Mouse (Mus musculus): ENCODE results near the gene Pakap.
A peak's percentile ranks its signal among the peaks of the same experiment; 100 is the strongest.

Gene Pakap

DNA sequence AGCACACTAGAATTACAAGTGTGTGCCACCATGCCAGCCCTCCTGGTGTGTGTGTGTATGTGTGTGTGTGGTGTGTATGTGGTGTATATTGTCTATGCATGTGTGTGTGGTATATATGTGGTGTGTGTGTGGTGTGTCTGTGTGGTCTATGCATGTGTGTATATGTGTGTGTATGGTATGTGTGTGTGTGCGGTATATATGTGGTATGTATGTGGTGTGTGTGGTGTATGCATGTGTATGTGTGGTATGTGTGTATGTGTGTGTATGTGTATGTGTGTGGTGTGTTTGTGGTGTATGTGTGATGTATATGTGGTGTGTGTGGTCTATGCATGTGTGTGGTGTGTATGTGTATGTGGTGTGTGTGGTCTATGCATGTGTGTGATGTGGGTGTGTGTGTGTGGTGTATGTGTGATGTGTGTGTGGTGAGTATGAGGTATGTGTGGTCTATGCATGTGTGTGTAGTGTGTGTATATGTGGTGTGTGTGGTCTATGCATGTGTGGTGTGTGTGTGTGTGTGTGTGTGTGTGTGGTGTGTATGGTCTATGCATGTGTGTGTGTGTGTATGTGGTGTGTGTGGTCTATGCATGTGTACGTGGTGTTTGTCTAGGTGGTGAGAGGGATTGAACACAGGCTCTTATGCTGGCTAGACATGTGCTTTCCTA, 203.7 kb downstream of the Pakap start:
- DNase-seq: no peak

DNA sequence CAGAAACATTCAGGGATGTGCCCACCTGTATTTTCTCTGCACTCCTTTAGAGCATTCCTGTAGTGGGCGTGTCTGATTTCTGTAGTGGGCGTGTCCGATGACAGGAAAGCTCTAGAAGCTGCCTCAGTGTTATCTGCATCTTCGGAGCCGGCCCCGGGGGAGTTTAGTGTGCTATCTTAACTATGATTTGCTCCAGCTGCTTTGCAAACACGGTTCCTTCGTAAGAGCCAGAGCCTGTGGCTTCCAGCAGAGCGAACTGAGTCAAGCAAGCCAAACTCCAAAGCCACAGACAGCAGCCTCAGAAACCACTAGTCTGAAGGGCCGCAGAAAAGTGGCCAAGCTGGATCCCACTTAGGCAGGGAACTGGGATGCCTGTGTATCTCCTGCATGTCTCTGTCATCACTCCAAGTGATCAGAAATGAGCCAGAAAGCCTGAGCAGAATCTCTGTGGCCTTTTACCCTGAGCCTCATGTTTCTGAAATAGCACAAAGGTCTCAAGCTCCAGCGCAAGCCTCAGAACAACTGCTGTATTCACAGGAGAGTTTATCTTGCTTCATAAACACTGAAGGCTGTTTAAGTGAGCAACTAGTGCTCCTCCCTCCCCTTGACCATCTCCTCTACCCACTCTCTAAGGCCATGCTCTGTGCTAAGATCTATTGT, 205.0 kb downstream of the Pakap start:
- DNase-seq: no peak

DNA sequence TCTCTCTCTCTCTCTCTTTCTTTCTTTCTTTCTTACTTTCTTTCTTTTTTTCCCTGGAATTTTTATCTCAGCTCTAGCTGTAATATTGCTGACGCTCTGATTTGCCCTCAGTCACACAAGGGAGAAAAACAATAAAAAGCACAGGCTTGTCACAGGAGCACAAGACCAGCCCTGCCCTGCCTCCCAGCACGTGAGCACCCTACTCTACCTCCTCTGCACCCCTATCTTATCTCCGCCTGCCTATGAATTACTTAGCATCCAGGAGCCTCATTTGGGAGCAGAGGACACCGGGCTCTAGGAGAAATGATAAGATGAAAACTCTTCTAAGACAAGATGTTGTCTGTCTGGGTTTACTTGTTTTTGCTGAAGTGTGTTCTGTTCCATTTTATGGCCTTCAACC, 206.5 kb downstream of the Pakap start:
- no peak for DNase-seq

DNA sequence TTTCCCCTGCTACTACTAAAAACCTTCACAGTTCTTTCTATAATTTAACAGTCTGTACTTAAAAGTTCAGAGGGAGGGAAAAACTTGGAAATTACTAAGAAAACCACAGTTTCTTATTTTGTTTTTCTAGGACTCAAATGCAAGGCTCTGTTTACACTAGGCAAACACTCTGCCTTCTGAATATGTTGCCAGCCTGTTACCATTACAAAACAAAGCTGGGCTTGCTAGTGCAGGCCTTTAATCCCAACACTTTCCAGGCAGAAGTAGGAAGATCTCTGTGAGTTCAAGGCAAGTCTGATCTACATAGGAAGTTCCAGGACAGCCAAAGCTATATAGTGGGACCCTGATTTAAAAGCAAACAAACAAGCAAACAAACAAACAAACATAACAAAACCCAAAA, 207.6 kb downstream of the Pakap start:
- DNase-seq: no peak

DNA sequence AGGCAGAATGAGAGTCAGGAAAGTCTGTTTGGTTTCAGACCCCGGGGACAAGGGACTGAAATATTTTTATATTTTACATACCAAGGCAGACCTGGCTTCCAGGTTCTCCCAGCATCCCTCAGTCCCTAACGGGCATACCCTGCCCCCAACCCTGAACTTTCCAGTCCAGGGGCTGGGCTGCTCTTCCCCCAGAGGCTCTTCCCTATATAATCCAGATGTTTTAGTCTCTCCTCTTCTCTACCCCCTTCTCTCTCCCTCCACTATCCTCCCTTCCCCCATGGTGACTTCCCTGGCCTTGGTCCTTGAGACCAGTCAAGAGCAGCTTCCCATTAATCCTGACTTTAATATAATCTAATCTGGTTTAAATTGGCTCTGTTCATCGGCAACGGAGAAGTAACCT, 212.4 kb downstream of the Pakap start:
- no peak for DNase-seq

DNA sequence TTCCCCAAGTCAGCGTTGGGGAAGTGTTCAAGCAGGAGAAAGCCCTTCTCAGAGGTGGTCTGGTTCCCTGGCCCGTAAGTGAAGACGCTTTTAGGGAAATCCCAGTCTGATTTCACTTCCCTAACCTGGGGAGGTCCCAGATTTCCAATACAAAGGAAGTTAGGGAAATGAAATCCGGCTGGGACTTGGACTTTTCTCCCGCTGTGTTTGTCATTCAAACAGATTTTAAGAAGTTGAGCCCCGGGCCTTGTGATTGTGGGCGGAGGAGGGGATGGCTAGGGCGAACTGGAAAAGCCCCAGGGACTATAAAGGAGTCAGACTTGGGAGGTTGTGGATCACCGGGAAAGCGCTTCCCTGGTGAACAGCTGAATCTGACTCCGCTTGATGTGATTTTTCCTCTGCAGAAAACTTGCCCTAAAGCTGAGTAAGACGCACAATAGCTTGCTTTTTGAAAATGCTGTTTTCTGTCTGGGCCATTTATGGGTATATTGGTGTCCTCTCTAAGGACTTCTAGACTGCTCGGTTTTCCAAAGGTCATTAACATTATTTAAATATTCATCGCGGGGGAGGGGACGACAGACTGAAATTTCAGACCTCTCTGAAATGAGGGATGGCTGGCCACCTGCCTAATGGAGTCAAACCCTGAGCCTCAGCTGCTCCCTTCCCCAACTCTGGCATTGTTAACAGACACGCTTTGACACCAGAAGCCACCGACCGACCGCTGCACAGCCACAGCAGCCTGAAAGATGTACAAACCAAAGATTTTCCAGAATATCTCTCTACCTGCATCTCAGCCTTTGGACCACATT, 213.1 kb downstream of the Pakap start:
- peak; percentile 26 to 36 for DNase-seq

DNA sequence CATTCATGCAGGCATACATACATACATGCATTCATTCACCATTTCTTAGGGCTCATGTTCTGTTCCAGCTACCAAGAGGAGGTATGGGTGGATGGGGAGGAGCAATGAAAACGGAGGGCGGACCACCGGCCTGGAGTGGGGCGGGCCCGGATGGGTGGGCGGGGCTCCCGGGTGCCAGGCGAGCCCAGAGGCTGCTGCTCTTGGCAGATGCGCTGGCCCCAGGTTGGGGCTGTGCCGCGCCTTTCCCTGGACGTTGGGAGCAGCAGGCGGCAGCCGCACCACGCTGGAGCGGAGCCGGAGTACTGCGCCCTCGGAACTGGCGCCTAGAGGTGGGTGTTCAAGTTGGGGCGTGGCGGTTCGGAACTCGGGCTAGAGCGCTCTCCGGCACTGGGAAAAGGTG, 214.0 kb downstream of the Pakap start:
- DNase-seq: peak; percentile 40 to 46

DNA sequence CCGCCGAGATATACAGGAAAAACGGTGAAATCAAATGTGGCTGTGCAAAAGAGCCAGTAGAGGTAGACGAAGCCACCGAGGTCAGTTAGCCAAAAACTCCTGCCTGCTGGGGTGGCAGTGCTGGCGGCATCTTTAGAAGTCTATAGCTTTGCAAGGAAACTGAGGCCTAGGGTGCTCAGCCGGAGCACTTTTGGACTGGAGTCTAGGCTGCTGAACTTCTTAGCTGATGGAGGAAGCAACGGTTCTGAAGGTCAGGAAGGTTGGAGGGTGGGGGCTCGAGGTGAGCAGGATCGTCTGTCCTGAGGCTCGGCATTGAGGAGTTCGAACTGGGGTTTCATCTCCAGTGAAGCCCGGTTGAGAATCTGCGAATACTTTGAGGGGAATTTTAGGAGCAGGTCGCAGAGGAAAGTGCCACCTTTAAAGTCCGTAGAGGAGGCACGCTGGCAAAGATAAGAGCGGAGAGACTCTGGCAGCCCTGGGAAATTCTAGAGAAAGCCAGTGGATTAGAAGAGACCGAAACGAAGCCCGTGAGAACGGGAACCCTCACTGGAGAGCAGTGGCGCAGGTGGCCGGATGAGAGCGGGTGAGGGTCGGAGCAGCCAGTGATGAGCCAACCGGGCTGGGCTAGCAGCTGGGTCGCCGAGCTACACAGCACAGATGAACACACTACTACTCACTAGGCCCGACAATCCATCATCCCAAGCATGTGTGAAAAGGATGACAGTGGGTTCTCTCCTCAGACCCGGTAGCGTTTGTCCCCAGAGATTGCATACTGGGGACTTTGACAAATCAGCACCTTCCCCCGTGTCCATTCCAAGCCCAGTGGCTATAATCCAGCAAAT, 214.8 kb downstream of the Pakap start:
- peak; percentile 11 to 24 for DNase-seq

DNA sequence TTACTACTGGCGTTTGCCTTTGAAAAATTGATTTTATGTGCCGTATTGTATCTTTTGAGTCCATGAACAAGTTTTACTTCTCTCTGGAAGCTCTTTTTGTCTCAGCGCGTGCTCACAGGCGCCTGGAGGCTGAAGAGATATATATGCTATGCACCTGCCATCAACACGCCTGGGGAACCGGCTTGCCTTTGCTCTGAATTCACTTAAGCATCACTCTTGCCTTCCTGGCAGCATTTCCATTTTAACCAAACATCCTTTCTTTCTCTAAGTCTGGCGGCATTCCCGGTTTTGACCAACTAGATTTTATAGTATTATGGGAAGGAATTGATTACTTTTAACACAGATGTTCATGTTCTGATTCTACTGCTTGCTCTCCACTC, 215.4 kb downstream of the Pakap start:
- DNase-seq: peak in 1 of 2 experiments; percentile 10

DNA sequence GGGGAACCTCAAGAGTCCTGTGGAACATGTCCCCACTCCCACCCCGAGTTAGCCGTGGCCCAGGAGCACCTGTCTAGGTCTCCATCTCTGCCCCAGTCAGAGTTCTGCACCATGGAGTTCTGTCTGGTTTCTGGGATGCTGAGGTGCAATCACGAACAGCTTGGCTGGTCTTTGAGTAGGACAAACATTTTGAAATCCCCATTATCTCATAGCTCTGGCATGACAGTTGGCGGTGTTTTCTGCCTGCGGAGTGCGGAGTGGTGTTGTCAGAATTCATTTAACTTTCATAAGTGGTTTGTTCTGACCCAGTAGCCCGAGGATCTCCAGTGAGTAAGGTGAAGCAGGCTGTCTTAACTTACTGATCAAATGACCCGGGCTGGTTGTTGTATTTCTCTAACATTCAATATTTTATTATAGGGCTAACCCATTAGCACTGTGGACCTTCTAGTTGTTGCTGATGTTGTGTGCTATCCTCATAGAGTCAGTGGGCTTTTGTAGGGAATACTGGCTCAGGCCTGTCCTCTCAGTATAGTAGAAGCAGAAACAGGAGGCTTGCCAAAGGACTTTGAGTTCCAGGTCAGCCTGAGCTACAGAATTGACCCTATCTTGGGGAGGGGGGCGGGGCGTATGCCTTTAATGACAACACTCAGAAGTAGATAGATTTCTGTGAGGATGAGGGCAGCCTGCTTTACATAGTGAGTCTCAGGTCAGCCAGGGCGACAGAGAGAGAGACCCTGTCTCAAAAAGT, 216.0 kb downstream of the Pakap start:
- no peak for DNase-seq

DNA sequence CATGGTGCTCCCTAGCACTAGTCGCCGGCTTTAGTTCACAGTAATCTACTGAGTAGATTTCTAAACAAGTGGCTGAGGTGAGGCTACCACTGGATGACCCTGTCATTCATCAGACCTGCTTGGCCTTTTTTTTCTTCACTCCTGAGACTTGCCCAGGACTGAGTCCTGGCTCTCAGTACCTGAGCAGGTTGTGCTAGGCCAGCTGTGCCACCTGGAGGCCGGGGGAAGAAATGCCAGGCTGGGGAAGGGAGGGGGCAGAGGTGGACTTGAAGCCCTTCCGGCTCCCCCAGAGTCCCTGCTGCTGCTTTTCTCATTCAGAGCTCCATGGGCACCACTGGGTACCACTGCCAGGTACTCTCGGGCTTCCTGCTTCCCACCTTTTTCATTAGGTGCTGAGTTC, 220.7 kb downstream of the Pakap start:
- peak in 1 of 2 experiments; percentile 12 for DNase-seq

DNA sequence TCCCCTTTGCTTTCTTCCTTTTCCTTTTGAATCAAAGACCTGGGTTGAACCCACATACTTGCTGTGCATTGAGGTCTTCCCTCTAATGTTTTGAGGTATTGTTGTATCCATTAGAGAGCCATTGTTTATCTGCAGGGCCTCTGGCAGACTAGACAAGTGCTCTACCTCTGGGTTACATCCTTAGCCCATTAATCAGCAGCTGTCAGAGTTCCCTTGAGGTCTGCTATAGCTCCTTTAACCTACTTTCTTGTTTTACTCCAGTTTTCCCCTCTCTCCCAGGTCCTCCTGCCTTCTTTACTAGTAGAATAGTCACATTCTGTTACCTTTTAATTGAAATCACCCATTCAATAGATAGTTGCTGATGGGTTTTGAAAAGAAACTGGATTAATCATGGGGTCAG, 221.1 kb downstream of the Pakap start:
- DNase-seq: no peak

DNA sequence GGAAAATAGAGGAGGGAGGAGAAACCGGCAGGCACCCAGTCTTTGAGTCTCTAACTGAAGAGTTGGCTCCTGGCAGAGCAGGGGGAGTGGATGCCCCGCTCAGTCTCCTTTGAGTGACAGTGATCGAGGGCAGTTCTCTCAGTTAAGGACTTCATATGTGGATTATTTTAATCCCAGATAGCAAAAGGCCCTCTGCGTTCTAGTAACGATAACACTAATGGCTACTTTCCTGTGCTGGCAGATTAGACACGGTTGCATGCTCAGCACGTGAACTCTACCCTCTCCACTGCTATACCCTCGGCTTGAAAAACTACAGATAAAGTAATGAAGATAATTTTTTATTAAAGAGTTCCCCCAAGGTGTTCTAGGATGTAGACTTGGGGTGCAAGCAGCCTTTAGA, 226.0 kb downstream of the Pakap start:
- no peak for DNase-seq

DNA sequence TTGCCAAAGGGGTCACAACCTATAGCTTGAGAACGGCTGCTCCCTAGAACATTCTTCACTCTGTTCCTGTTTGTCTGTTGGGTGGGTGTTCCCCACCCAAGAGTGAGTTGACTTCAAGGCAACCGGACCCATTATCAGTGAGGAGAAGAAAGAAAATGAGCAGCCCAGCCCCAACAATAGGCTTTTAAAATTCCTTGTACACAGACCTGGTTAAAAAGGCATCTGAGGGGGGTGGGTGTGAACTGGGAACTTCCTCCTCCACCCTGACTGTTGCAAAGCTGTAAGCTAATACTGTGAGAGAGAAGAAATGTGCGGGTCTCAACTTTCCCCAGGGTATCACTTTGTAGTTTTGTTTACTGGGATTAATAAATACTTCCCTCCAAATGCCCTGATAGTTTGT, 226.6 kb downstream of the Pakap start:
- DNase-seq: no peak

DNA sequence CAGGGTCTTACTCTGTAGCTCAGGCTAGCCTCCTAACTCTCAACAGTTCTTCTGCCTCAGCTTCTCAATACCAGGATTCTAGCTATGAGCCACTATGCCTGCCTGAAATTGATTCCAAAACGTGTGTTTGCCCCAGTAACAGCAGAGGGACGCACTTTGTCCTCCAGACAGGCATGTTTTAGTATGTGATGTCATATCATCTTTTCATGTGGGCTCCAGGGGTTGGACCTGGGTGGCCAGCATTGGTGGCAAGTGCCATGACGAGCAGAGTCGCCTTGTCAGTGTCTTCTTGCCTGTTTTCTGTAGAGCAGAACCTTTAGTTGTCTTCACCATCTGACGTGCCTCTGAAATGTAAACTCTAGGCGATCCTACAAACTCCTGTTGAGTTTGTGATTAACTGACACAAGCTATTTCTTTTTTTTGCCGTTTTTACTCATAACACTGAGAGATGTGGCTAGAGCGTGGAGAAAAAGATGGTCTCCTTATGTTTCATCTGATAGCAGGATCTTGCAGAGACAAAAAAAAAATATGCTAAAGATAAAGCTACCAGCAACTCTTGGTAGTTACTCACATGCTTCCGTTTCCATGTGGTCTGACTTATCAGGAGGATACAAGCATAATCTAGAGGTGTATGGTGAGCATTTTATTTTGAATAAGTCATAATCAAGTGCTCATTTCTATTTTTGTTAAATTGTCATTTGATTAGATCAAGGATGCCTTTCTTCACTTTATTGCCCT, 229.7 kb downstream of the Pakap start:
- DNase-seq: no peak

DNA sequence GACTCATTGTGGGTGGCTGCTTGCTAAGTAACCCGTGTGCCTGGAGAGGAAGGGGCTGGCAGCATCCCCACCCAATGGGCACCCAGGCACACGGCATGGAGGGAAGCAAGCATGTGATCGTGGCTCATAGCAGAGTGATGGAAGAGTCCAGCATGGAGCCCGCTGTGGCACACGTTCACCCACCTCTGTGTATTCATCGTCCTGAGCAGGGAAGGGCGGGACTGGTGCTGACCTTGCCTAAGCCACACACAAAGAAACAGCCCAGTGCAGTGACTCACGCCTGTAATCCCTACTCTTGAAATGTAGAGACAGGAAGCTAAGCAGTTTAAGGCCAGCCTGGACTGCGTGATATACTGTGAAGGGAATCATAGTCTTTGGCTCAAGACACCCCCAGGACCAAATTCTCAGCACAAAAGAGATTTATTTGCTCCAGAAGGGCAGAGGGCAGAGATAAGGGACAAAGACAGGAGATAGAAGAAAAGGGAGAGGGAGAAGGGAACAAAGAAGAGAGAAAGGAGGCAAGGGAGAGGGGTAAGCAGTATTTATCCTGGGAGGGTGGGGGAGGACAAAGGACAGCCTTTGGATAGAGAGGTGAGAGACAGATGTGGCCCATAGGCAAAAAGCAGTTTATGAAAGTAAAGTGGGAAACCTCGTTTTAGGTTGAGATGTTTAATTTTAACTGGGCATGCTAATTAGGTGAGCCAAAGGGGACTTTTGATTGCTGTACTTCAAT, 230.5 kb downstream of the Pakap start:
- DNase-seq: no peak

DNA sequence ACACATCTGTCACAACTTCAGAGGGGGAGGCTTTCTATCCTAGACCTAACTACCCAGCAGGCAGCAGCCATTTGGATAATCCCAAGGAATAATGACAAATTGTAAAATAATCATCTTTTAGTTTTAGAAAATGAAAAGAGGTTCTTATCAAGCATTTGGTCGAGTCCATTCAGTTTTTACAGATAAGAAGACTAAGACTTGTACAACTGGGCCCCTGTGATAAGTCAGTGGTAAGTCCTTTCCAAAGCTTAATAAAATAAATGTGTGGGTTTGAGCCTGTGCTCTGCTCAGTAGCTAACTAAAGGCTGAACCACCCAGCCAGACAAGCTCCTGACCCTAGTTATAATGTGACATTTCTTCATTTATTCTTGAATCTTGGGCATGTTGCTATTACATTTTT, 231.3 kb downstream of the Pakap start:
- DNase-seq: no peak

DNA sequence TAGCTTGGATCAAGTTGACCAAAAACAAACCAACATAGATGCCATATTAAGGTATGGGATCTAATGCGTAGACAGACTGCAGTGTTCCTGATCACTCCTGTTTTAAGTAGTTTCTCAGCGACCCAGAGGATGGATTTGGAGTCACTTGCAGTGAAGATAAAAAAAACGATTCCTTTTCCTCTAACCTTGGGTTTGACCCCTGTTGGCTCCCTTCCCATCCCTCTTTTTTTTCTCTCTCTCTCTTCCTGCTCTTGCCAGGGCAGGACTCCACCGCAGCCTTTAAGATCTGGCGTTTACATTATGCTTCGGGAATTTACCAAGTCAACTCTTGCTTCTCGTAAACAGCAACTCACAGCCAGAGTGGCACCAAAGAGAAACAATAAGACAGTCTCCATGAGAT, 233.3 kb downstream of the Pakap start:
- DNase-seq: no peak

DNA sequence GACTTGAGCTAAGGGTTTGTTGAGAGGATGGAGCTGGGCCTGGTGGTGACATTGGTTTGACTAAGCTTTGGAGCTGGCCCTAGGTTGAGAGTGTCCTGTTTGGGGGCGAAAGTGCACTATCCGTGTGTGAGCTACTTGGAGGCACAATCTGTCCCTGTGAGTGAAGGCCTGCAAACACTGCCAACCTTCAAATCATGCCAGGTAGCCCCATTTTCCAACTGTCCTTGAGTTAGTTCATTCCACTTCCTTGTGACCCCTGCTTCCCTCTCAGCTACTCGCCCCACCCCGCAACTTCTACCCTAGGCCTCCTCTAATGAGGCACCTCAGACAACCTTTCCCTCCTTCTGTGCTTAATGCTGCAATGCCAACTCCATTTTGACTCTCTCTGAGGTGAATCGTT, 234.0 kb downstream of the Pakap start:
- no peak for DNase-seq

DNA sequence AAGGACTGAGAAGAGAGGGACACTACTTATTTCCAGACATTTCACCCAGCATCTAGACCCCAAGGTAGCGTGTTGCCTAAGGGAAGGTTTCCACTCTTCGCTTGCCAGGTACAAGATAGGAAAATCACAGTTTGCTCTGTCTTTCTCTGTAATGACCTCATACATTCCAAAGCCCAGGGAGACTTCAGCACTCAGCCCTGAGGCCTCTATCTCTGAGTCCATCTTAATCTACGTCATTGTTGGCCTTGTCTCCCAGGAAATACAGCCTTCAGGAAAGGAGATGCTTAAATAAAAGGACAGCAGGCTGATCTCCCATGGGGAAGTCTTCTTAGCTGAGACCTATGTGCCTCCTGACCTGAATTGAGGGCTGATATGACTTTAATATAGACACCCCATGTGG, 234.4 kb downstream of the Pakap start:
- no peak for DNase-seq

DNA sequence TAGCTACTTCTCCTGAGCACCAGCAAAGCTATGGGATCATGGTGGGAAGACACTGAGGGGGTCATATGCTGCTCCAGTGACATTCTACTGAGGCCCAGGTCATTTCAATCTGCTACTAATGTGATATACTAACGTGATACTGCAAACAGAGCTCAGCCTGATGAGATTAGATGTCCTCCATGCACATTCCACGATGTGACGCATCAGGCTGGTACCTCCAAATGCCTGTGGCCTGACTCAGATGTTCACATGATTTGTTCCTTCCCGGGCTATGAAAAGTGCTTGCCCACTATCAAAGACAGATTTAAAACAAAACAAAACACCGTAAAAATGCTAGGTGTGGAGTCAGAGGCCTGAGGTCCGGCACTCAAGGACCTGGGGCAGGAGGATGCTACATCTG, 236.9 kb downstream of the Pakap start:
- no peak for DNase-seq

All from cerebellum, postnatal 14 days (tissue).